Mouse (Mus musculus): ENCODE data around the gene Slc3a1. TPM values are rescaled to one million over a fixed set of nuclear protein-coding genes. Genes with fewer than 3 reads are reported as not detected.

Slc3a1 gene
- total RNA-seq, 2 experiments from 2014 or later: 0.15 TPM

- Histone ChIP-seq H3K4me3 (no peak overlapping the region), H3K27ac (no peak overlapping the region)
- no peak for TF ChIP-seq CTCF (conservative IDR thresholded peaks at IDR 0.05)
- DNase-seq (ENCODE audit: low spot score in 2 of 2): no peak
Measured at GRCm38 (mm10) chr17:85043404-85043816, 15.2 kb downstream of the Slc3a1 start.

GRCm38 (mm10) chr17:85044466-85044865, 16.3 kb downstream of the Slc3a1 start:
- Histone ChIP-seq H3K4me3 (no peak overlapping the region), H3K27ac (no peak overlapping the region)
- DNase-seq (ENCODE audit: low spot score in 2 of 2): no peak
- TF ChIP-seq CTCF (conservative IDR thresholded peaks at IDR 0.05): no peak

- H3K27ac ChIP-seq: no peak overlapping the region
- DNase-seq (ENCODE audit: low spot score in 2 of 2): no peak
- peak; percentile 55 for TF ChIP-seq CTCF (conservative IDR thresholded peaks at IDR 0.05)
- no peak overlapping the region for H3K4me3 ChIP-seq
Measured at GRCm38 (mm10) chr17:85045160-85045559, 17.0 kb downstream of the Slc3a1 start.

GRCm38 (mm10) chr17:85048379-85048778, 20.2 kb downstream of the Slc3a1 start:
- Histone ChIP-seq H3K27ac (no peak overlapping the region), H3K4me3 (no peak overlapping the region)
- no peak for TF ChIP-seq CTCF (conservative IDR thresholded peaks at IDR 0.05)
- no peak for DNase-seq (ENCODE audit: low spot score in 2 of 2)

GRCm38 (mm10) chr17:85058276-85058675, 30.1 kb downstream of the Slc3a1 start:
- H3K4me3 ChIP-seq: no peak overlapping the region
- no peak for DNase-seq (ENCODE audit: low spot score in 2 of 2)
- no peak overlapping the region for H3K27ac ChIP-seq
- no peak for TF ChIP-seq CTCF (conservative IDR thresholded peaks at IDR 0.05)

- DNase-seq (ENCODE audit: low spot score in 2 of 2): no peak
- Histone ChIP-seq H3K27ac (no peak overlapping the region), H3K4me3 (no peak overlapping the region)
- TF ChIP-seq CTCF (conservative IDR thresholded peaks at IDR 0.05): no peak
Measured at GRCm38 (mm10) chr17:85059136-85059535, 31.0 kb downstream of the Slc3a1 start.

- H3K4me3 ChIP-seq: no peak overlapping the region
- H3K27ac ChIP-seq: no peak overlapping the region
- TF ChIP-seq CTCF (conservative IDR thresholded peaks at IDR 0.05): no peak
- DNase-seq (ENCODE audit: low spot score in 2 of 2): no peak
Measured at GRCm38 (mm10) chr17:85063560-85063959, 35.4 kb downstream of the Slc3a1 start.

GRCm38 (mm10) chr17:85067331-85067730, 39.2 kb downstream of the Slc3a1 start:
- Histone ChIP-seq H3K4me3 (no peak overlapping the region), H3K27ac (peak overlapping the region; percentile 51)
- TF ChIP-seq CTCF (conservative IDR thresholded peaks at IDR 0.05): no peak
- DNase-seq (ENCODE audit: low spot score in 2 of 2): peak in 1 of 2 experiments; percentile 24

GRCm38 (mm10) chr17:85070658-85071057, 42.5 kb downstream of the Slc3a1 start:
- Histone ChIP-seq H3K4me3 (no peak overlapping the region), H3K27ac (no peak overlapping the region)
- DNase-seq (ENCODE audit: low spot score in 2 of 2): no peak
- TF ChIP-seq CTCF (conservative IDR thresholded peaks at IDR 0.05): no peak

GRCm38 (mm10) chr17:85071088-85071775, 43.1 kb downstream of the Slc3a1 start:
- H3K27ac ChIP-seq: no peak overlapping the region
- TF ChIP-seq CTCF (conservative IDR thresholded peaks at IDR 0.05): peak; percentile 69
- H3K4me3 ChIP-seq: no peak overlapping the region
- DNase-seq (ENCODE audit: low spot score in 2 of 2): no peak

GRCm38 (mm10) chr17:85072383-85072782, 44.2 kb downstream of the Slc3a1 start:
- no peak for TF ChIP-seq CTCF (conservative IDR thresholded peaks at IDR 0.05)

GRCm38 (mm10) chr17:85073214-85073613, 45.0 kb downstream of the Slc3a1 start:
- DNase-seq (ENCODE audit: low spot score in 2 of 2): no peak
- no peak for TF ChIP-seq CTCF (conservative IDR thresholded peaks at IDR 0.05)
- 0 out of 2 replicates have a peak overlapping the region, but pooled peaks have one; percentile 5 for H3K27ac ChIP-seq
- no peak overlapping the region for H3K4me3 ChIP-seq

More at GRCm38 (mm10) chr17:85072383-85072782, 44.2 kb downstream of the Slc3a1 start:
- DNase-seq (ENCODE audit: low spot score in 2 of 2): no peak
- H3K4me3 ChIP-seq: no peak overlapping the region
- no peak overlapping the region for H3K27ac ChIP-seq

GRCm38 (mm10) chr17:85074083-85074482, 45.9 kb downstream of the Slc3a1 start:
- no peak overlapping the region for H3K27ac ChIP-seq
- no peak for DNase-seq (ENCODE audit: low spot score in 2 of 2)
- no peak for TF ChIP-seq CTCF (conservative IDR thresholded peaks at IDR 0.05)
- no peak overlapping the region for H3K4me3 ChIP-seq

GRCm38 (mm10) chr17:85079276-85079675, 51.1 kb downstream of the Slc3a1 start:
- Histone ChIP-seq H3K4me3 (no peak overlapping the region), H3K27ac (no peak overlapping the region)
- TF ChIP-seq CTCF (conservative IDR thresholded peaks at IDR 0.05): peak; percentile 34
- no peak for DNase-seq (ENCODE audit: low spot score in 2 of 2)
